Mouse (Mus musculus) lung, postnatal 0 days (tissue): ENCODE data around the gene Olfr1047. TPM values are rescaled to one million over a fixed set of nuclear protein-coding genes. Genes with fewer than 3 reads are reported as not detected.
"Not testable (repeated sequence)": the region's sequence is repeated elsewhere in the genome, so short reads cannot be mapped to it uniquely, and the experiment has no call there.

ENCODE experiments used
- ATAC-seq: fragments of 200-750 bp; cut with Nextera tagmentation; 2 replicates; pipeline ENCODE4 v1.8.0; 2017; ENCODE audit warnings: moderate library complexity
- DNase-seq: peaks from one replicate; pipeline ENCODE4 v3.0.0-alpha.2; 2016; ENCODE audit warnings: low spot score
- H3K27ac ChIP-seq: fragments of 300-500 bp; sonication (generic); 2 replicates; pipeline ENCODE4 v1.5.1; 2014; ENCODE audit warnings: antibody characterized with exemption, mild to moderate bottlenecking, low read length, mixed read lengths
- H3K27me3 ChIP-seq: fragments of 300-500 bp; sonication (generic); replicated peaks from 2 replicates; pipeline ENCODE4 v1.6.1; 2014; ENCODE audit warnings: low read length, mixed read lengths; ENCODE audit not compliant: insufficient read depth
- H3K36me3 ChIP-seq: fragments of 300-500 bp; sonication (generic); 2 replicates; pipeline ENCODE4 v1.6.1; 2014; ENCODE audit warnings: low read length, mixed read lengths; ENCODE audit not compliant: insufficient read depth
- H3K4me1 ChIP-seq: fragments of 300-500 bp; sonication (generic); 2 replicates; pipeline ENCODE4 v1.6.1; 2014; ENCODE audit warnings: antibody characterized with exemption, low read depth, low read length, mixed read lengths; ENCODE audit not compliant: insufficient read depth
- H3K4me2 ChIP-seq: fragments of 300-500 bp; sonication (generic); replicated peaks from 2 replicates; pipeline ENCODE4 v1.6.1; 2014; ENCODE audit warnings: low read depth, mild to moderate bottlenecking, low read length, moderate library complexity, mixed read lengths
- H3K4me3 ChIP-seq: fragments of 300-500 bp; sonication (generic); 2 replicates; pipeline ENCODE4 v1.5.1; 2014; ENCODE audit warnings: low read depth, low read length
- H3K9ac ChIP-seq: fragments of 300-500 bp; sonication (generic); replicated peaks from 2 replicates; pipeline ENCODE4 v1.6.1; 2014; ENCODE audit warnings: low read depth, mild to moderate bottlenecking
- H3K9me3 ChIP-seq: fragments of 300-500 bp; sonication (generic); 2 replicates; pipeline ENCODE4 v1.6.1; 2016; ENCODE audit warnings: low read length, mixed read lengths
- CTCF ChIP-seq: IDR thresholded peaks from 2 replicates; pipeline ENCODE4 v1.5.1; 2016; ENCODE audit warnings: antibody characterized with exemption, mild to moderate bottlenecking
- EP300 ChIP-seq: IDR thresholded peaks from 2 replicates; pipeline ENCODE4 v1.6.1; 2016; ENCODE audit warnings: antibody characterized with exemption, mild to moderate bottlenecking, control low read depth
- WGBS: fragments of 180-500 bp; shearing (Covaris S2); extraction: QIAGEN DNeasy Blood & Tissue Kit; methylation state at CpG from one replicate; pipeline ENCODE4 v1.1.7; 2014; 5-methylcytosine and 5-hydroxymethylcytosine counted together
- polyA plus RNA-seq: library from polyadenylated mRNA; unstranded; fragments of >200 nt; fragmentation: Nextera tagmentation; extraction: Ambion mirVana; gene quantifications from 2 replicates; pipeline ENCODE4 v1.2.1, GENCODE M21; 2015

Gene Olfr1047
- polyA plus RNA-seq: not detected in 2 replicates

- Histone ChIP-seq H3K4me2 (no peak within 1 kb of the TSS), H3K4me1 (no peaks in the 10 kb centered on the region), H3K9ac (no peak within 1 kb of the TSS), H3K27ac (no peak within 1 kb of the TSS), H3K36me3 (no peaks in the 10 kb centered on the region), H3K9me3 (no peaks in the 10 kb centered on the region), H3K27me3 (no peaks in the 10 kb centered on the region), H3K4me3 (no peak within 1 kb of the TSS)
- ATAC-seq (no peak), DNase-seq (no peak)
- WGBS: 87% methylated on average over 1 of the region's 1 CpGs
- TF ChIP-seq EP300 (no peak), CTCF (no peak)
These were observed at the start of gene Olfr1047 for GRCm38 (mm10) chr2:86231301-86231700. Gene Olfr1047, minus strand, starts transcription at chr2:86231401.

DNA sequence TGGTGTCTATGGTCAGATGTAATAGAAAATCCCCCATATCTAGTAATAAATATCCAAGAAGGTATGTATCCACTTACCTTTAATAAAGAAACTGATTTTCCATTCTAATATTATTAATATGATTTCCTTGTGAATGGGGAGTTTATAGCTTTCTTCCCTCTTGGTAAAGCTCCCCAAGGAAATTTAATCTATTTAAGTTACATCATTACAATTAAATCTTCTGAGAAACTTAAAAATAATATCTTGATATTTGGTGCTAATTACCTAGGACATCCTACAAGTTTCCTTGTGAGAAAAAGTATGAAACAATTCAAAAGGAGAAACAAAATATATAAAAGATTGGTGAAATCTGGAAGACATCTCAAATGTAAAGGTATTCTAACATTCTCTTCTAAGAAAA, 47.8 kb upstream of the Olfr1047 start, which contains the start of gene Olfr1051:
Olfr1051 (minus strand) TSS at position 101 of the 400 bp plus-strand sequence.
- not testable (repeated sequence) for H3K27ac ChIP-seq, H3K4me3 ChIP-seq, DNase-seq, H3K4me2 ChIP-seq, H3K9me3 ChIP-seq, H3K9ac ChIP-seq, ATAC-seq, H3K27me3 ChIP-seq, H3K36me3 ChIP-seq, H3K4me1 ChIP-seq

- not testable (repeated sequence) for H3K27me3 ChIP-seq, H3K27ac ChIP-seq, H3K36me3 ChIP-seq, H3K9me3 ChIP-seq, DNase-seq, ATAC-seq, H3K4me3 ChIP-seq, H3K4me2 ChIP-seq, H3K4me1 ChIP-seq, H3K9ac ChIP-seq
These were observed 27.0 kb upstream of the Olfr1047 start, which contains the start of gene Olfr1049 for GRCm38 (mm10) chr2:86258228-86258627. Gene Olfr1049, minus strand, starts transcription at chr2:86258328.

DNA sequence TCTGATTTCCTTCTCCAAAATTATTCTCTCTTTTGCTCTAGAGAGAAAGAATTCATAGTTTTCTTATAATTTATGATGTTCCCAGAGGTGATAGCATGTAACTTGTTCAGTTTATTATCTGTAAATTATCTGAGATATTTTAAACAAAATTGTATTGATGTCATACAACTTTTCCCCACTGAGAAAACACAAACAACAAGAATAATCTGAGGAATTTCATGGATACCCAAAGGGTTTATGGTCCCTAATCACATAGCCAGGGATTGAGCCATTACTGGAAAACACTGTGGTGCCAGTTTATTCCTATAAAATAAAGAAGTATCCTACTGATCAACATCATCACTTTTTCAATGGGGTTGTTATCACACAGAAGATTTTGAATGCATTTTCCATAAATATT, 9.0 kb upstream of the Olfr1047 start, which contains the start of gene Olfr1048:
Olfr1048 (minus strand) TSS at position 101 of the 400 bp plus-strand sequence.
- Histone ChIP-seq H3K9me3 (no peaks in the 10 kb centered on the region), H3K27me3 (no peaks in the 10 kb centered on the region), H3K27ac (no peak within 1 kb of the TSS), H3K9ac (no peak within 1 kb of the TSS), H3K4me3 (no peak within 1 kb of the TSS), H3K36me3 (no peaks in the 10 kb centered on the region), H3K4me1 (no peaks in the 10 kb centered on the region), H3K4me2 (no peak within 1 kb of the TSS)
- ATAC-seq (no peak), DNase-seq (no peak)
- TF ChIP-seq CTCF (no peak), EP300 (no peak)

DNA sequence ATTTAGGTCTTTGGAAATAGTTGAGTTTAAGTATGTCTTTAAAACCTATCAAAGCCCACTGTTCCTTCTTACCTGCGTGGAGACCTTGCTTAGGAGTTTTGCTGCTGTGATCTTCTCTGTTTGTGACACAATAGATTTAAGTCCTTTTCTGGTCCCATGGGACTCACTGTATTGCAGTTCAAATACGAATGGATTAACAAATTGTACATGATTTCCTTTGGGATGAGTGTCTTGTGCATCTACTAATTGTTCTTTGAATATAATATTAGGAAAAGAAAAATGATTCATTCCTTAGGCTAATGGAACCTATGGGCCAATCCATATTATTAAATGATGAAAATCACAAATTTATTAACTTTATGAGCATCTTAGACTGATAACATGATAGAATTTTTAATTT, 12.0 kb downstream of the Olfr1047 start, which contains the start of gene Olfr1046:
Olfr1046 (minus strand) TSS at position 101 of the 400 bp plus-strand sequence.
- H3K36me3 ChIP-seq: no peaks in the 10 kb centered on the region
- H3K27ac ChIP-seq: no peak within 1 kb of the TSS
- H3K4me1 ChIP-seq: no peaks in the 10 kb centered on the region
- no peak within 1 kb of the TSS for H3K4me3 ChIP-seq
- H3K9ac ChIP-seq: no peak within 1 kb of the TSS
- no peak for ATAC-seq
- WGBS: 59% methylated on average over 2 of the region's 2 CpGs
- no peaks in the 10 kb centered on the region for H3K9me3 ChIP-seq
- no peak within 1 kb of the TSS for H3K4me2 ChIP-seq
- no peaks in the 10 kb centered on the region for H3K27me3 ChIP-seq
- no peak for TF ChIP-seq EP300
- no peak for TF ChIP-seq CTCF
- no peak for DNase-seq

- no peak within 1 kb of the TSS for H3K9ac ChIP-seq
- no peak for ATAC-seq
- H3K4me3 ChIP-seq: no peak within 1 kb of the TSS
- H3K4me2 ChIP-seq: no peak within 1 kb of the TSS
- H3K4me1 ChIP-seq: no peaks in the 10 kb centered on the region
- H3K27ac ChIP-seq: no peak within 1 kb of the TSS
- H3K36me3 ChIP-seq: no peaks in the 10 kb centered on the region
- TF ChIP-seq CTCF: no peak
- TF ChIP-seq EP300: no peak
- H3K9me3 ChIP-seq: no peaks in the 10 kb centered on the region
- H3K27me3 ChIP-seq: no peaks in the 10 kb centered on the region
- no peak for DNase-seq
These were observed 28.3 kb downstream of the Olfr1047 start, which contains the start of gene Olfr1045 for GRCm38 (mm10) chr2:86202909-86203308. Gene Olfr1045, minus strand, starts transcription at chr2:86203009.

DNA sequence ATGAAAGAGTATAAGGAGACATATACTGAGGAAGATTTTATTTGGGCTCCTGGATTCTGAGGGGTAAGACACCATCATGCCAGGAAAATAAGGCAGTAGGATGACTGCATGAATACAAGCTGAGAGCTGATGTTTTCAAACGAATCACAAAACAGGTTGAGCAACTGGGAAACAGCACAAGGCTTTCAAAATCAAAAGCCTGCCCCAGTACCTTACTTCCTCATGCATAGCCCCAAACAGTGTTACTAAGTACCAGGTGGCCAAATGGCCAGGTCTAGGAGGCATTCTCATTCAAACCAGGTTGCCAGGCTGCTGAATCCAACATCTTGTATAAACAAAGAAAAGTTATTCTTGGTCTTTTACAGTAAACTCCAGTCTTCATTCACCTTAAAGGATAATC, 35.3 kb downstream of the Olfr1047 start:
- Histone ChIP-seq H3K36me3 (no peaks in the 10 kb centered on the region), H3K27me3 (no peaks in the 10 kb centered on the region), H3K4me2 (no peak overlapping the region), H3K4me3 (no peak overlapping the region), H3K4me1 (no peaks in the 10 kb centered on the region), H3K9me3 (no peaks in the 10 kb centered on the region), H3K9ac (no peak overlapping the region), H3K27ac (no peak overlapping the region)
- WGBS: 33% methylated on average over 1 of the region's 1 CpGs
- TF ChIP-seq EP300 (no peak), CTCF (no peak)
- no peak for ATAC-seq
- DNase-seq: no peak
